Mouse (Mus musculus) forebrain, embryonic 10.5 days (tissue): ENCODE data around the gene Nop16. TPM values are rescaled to one million over a fixed set of nuclear protein-coding genes. Genes with fewer than 3 reads are reported as not detected.

Experiments
- DNase-seq: peaks from one replicate; pipeline ENCODE4 v3.0.0-alpha.2; 2017; ENCODE audit warnings: low spot score; ENCODE audit errors: extremely low spot score
- H3K27ac ChIP-seq: fragments of 300-500 bp; sonication (generic); 2 replicates; pipeline ENCODE4 v1.5.1; 2016; ENCODE audit warnings: mild to moderate bottlenecking
- H3K27me3 ChIP-seq: fragments of 300-500 bp; sonication (generic); 2 replicates; pipeline ENCODE4 v1.6.1; 2016; ENCODE audit warnings: mild to moderate bottlenecking; ENCODE audit not compliant: poor library complexity, severe bottlenecking
- H3K36me3 ChIP-seq: fragments of 300-500 bp; sonication (generic); replicated peaks from 2 replicates; pipeline ENCODE4 v1.6.1; 2016; ENCODE audit warnings: mild to moderate bottlenecking, moderate library complexity
- H3K4me1 ChIP-seq: fragments of 300-500 bp; sonication (generic); 2 replicates; pipeline ENCODE4 v1.6.1; 2016
- H3K4me3 ChIP-seq: fragments of 300-500 bp; sonication (generic); 2 replicates; pipeline ENCODE4 v1.5.1; 2016; ENCODE audit warnings: mild to moderate bottlenecking, moderate library complexity
- H3K9me3 ChIP-seq: fragments of 300-500 bp; sonication (generic); 2 replicates; pipeline ENCODE4 v1.6.1; 2016; ENCODE audit warnings: mild to moderate bottlenecking, moderate library complexity
- WGBS: fragments of 180-500 bp; shearing (Covaris S2); methylation state at CpG from one replicate; pipeline ENCODE4 v1.1.7; 2016; 5-methylcytosine and 5-hydroxymethylcytosine counted together
- polyA plus RNA-seq: library from polyadenylated mRNA; unstranded; fragments of >200 nt; fragmentation: Nextera tagmentation; extraction: Ambion mirVana; gene quantifications from 2 replicates; pipeline ENCODE4 v1.2.1, GENCODE M21; 2016

The Nop16 gene
- polyA plus RNA-seq, 1 experiment from 2014 or later: 99.8 TPM

GRCm38 (mm10) chr13:54589414-54589995 lies 385 bp downstream of the Nop16 start:
- DNase-seq: no peak
- H3K27ac ChIP-seq: peak overlapping the region; percentile 89
- WGBS: 2% methylated on average over 24 of the region's 24 CpGs
- H3K4me3 ChIP-seq: peak overlapping the region; percentile 92
- peaks cover 29% of the 10 kb centered on the region for H3K4me1 ChIP-seq
- no peaks in the 10 kb centered on the region; the same call in 1 of the 2 replicates for H3K27me3 ChIP-seq
- no peaks in the 10 kb centered on the region for H3K9me3 ChIP-seq
- peaks cover 56% of the 10 kb centered on the region for H3K36me3 ChIP-seq

GRCm38 (mm10) chr13:54585831-54586230 lies 4.1 kb downstream of the Nop16 start:
- no peak for DNase-seq
- 92% methylated on average over 11 of the region's 11 CpGs for WGBS

GRCm38 (mm10) chr13:54582860-54583259 lies 7.0 kb downstream of the Nop16 start:
- Histone ChIP-seq H3K4me1 (peaks cover 4% of the 10 kb centered on the region; the same call in 1 of the 2 replicates), H3K4me3 (no peak overlapping the region), H3K36me3 (peaks cover 100% of the 10 kb centered on the region), H3K27me3 (no peaks in the 10 kb centered on the region), H3K9me3 (no peaks in the 10 kb centered on the region), H3K27ac (no peak overlapping the region)
- DNase-seq: no peak
- WGBS: 91% methylated on average over 5 of the region's 5 CpGs

More at GRCm38 (mm10) chr13:54585831-54586230, 4.1 kb downstream of the Nop16 start:
- Histone ChIP-seq H3K4me3 (no peak overlapping the region), H3K36me3 (peaks cover 80% of the 10 kb centered on the region), H3K27ac (no peak overlapping the region), H3K4me1 (peaks cover 21% of the 10 kb centered on the region), H3K9me3 (no peaks in the 10 kb centered on the region), H3K27me3 (no peaks in the 10 kb centered on the region)

- H3K9me3 ChIP-seq: no peaks in the 10 kb centered on the region
- WGBS: 86% methylated on average over 10 of the region's 10 CpGs
- H3K4me1 ChIP-seq: peaks cover 6% of the 10 kb centered on the region
- no peak for DNase-seq
- H3K4me3 ChIP-seq: no peak overlapping the region
- H3K27ac ChIP-seq: no peak overlapping the region
- H3K27me3 ChIP-seq: no peaks in the 10 kb centered on the region
- H3K36me3 ChIP-seq: peaks cover 100% of the 10 kb centered on the region
Measured at GRCm38 (mm10) chr13:54582126-54582525, 7.8 kb downstream of the Nop16 start.

- Histone ChIP-seq H3K4me3 (no peak overlapping the region), H3K27me3 (no peaks in the 10 kb centered on the region), H3K4me1 (peaks cover 13% of the 10 kb centered on the region), H3K36me3 (peaks cover 99% of the 10 kb centered on the region), H3K27ac (no peak overlapping the region), H3K9me3 (no peaks in the 10 kb centered on the region)
- WGBS: 95% methylated on average over 2 of the region's 2 CpGs
- no peak for DNase-seq
Measured at GRCm38 (mm10) chr13:54581385-54581784, 8.5 kb downstream of the Nop16 start.

GRCm38 (mm10) chr13:54577652-54578507 lies 12.0 kb downstream of the Nop16 start:
- peaks cover 69% of the 10 kb centered on the region for H3K36me3 ChIP-seq
- H3K9me3 ChIP-seq: no peaks in the 10 kb centered on the region
- H3K4me1 ChIP-seq: peaks cover 34% of the 10 kb centered on the region
- 88% methylated on average over 21 of the region's 21 CpGs for WGBS
- H3K4me3 ChIP-seq: peak overlapping the region; percentile 16
- no peak overlapping the region for H3K27ac ChIP-seq
- H3K27me3 ChIP-seq: peaks cover 16% of the 10 kb centered on the region
- no peak for DNase-seq

- H3K27ac ChIP-seq: peak overlapping the region; percentile 93
- peak overlapping the region; percentile 88 for H3K4me3 ChIP-seq
- peaks cover 45% of the 10 kb centered on the region for H3K36me3 ChIP-seq
- peaks cover 38% of the 10 kb centered on the region for H3K4me1 ChIP-seq
- H3K27me3 ChIP-seq: peaks cover 19% of the 10 kb centered on the region
- peak; percentile 30 for DNase-seq
- 5% methylated on average over 19 of the region's 19 CpGs for WGBS
- H3K9me3 ChIP-seq: no peaks in the 10 kb centered on the region
Measured at GRCm38 (mm10) chr13:54575489-54575888, 14.4 kb downstream of the Nop16 start.

- Histone ChIP-seq H3K27ac (peak within 1 kb of the TSS; percentile 93), H3K27me3 (peaks cover 19% of the 10 kb centered on the region), H3K36me3 (peaks cover 39% of the 10 kb centered on the region), H3K4me1 (peaks cover 38% of the 10 kb centered on the region), H3K4me3 (peak within 1 kb of the TSS; percentile 88), H3K9me3 (no peaks in the 10 kb centered on the region)
- under 1% methylated on average over 55 of the region's 55 CpGs for WGBS
- peak; percentile 86 for DNase-seq
Measured at GRCm38 (mm10) chr13:54574854-54575481, 14.9 kb downstream of the Nop16 start, which contains the start of gene Arl10. Gene Arl10 (plus strand): TSS chr13:54575015.

GRCm38 (mm10) chr13:54572621-54573020 lies 17.3 kb downstream of the Nop16 start:
- WGBS: 88% methylated on average over 4 of the region's 4 CpGs
- H3K9me3 ChIP-seq: no peaks in the 10 kb centered on the region
- H3K27me3 ChIP-seq: peaks cover 19% of the 10 kb centered on the region
- DNase-seq: no peak
- no peak overlapping the region for H3K27ac ChIP-seq
- H3K4me3 ChIP-seq: no peak overlapping the region
- peaks cover 38% of the 10 kb centered on the region for H3K4me1 ChIP-seq
- H3K36me3 ChIP-seq: peaks cover 16% of the 10 kb centered on the region

- H3K36me3 ChIP-seq: peaks cover 6% of the 10 kb centered on the region
- peaks cover 19% of the 10 kb centered on the region for H3K27me3 ChIP-seq
- no peak overlapping the region for H3K27ac ChIP-seq
- no peaks in the 10 kb centered on the region for H3K9me3 ChIP-seq
- DNase-seq: no peak
- peaks cover 32% of the 10 kb centered on the region for H3K4me1 ChIP-seq
- no peak overlapping the region for H3K4me3 ChIP-seq
- WGBS: 59% methylated on average over 2 of the region's 2 CpGs
Measured at GRCm38 (mm10) chr13:54571637-54572036, 18.3 kb downstream of the Nop16 start.

- 78% methylated on average over 4 of the region's 4 CpGs for WGBS
- Histone ChIP-seq H3K36me3 (no peaks in the 10 kb centered on the region), H3K9me3 (no peaks in the 10 kb centered on the region), H3K4me3 (no peak overlapping the region), H3K27me3 (peaks cover 19% of the 10 kb centered on the region), H3K4me1 (peaks cover 26% of the 10 kb centered on the region), H3K27ac (no peak overlapping the region)
- no peak for DNase-seq
Measured at GRCm38 (mm10) chr13:54570736-54571135, 19.2 kb downstream of the Nop16 start.

GRCm38 (mm10) chr13:54569282-54569681 lies 20.6 kb downstream of the Nop16 start:
- WGBS: 51% methylated on average over 1 of the region's 1 CpGs
- Histone ChIP-seq H3K27me3 (peaks cover 17% of the 10 kb centered on the region), H3K27ac (no peak overlapping the region), H3K4me3 (no peak overlapping the region), H3K9me3 (no peaks in the 10 kb centered on the region), H3K36me3 (no peaks in the 10 kb centered on the region), H3K4me1 (peaks cover 22% of the 10 kb centered on the region)
- no peak for DNase-seq
